ENCODE assay signal across 14 mouse cellular contexts in genomic region chr17:50442062-50442461, GRCm38 (mm10).
"Had no signal": no experiment of that assay in that cellular context is flagged by ENCODE, and none has a peak within 500 bp of the region (broad histone marks: within the 10 kb centered on the region; RNA-seq: fewer than 3 reads in every experiment).

No protein-coding gene starts in this region.

- H3K9ac ChIP-seq: liver, embryonic 14.5 days had no signal

- H3K4me2 ChIP-seq: midbrain, embryonic 11.5 days had no signal

- H3K27ac ChIP-seq: layer of hippocampus, adult 2 months; liver, embryonic 14.5 days; macrophage had no signal

- DNase-seq: kidney, adult 2 months; kidney, postnatal 25 days; layer of hippocampus, adult 9-11 months; lung, adult 2 months; lung, postnatal 14 days; midbrain, embryonic 14.5 days; thymus, adult 18-20 months; thymus, postnatal 36 days had no signal

- H3K9me3 ChIP-seq: megakaryocyte, embryonic 14.5 days had no signal

- H3K4me1 ChIP-seq: megakaryocyte, embryonic 14.5 days had no signal

- ATAC-seq: intestine, postnatal 0 days had no signal

- H3K4me3 ChIP-seq: layer of hippocampus, adult 2 months; megakaryocyte, embryonic 14.5 days had no signal
